Mouse (Mus musculus) R1 (cell line): ENCODE results near the gene Eddm3b.

Experiments
- DNase-seq: peaks from one replicate; pipeline ENCODE4 v3.0.0-alpha.2; 2018; ENCODE audit warnings: low read depth, low spot score

The Eddm3b gene

GRCm38 (mm10) chr14:51094096-51094875 lies 19.9 kb upstream of the Eddm3b start:
- no peak for DNase-seq

GRCm38 (mm10) chr14:51094921-51095320 lies 19.3 kb upstream of the Eddm3b start:
- no peak for DNase-seq

- DNase-seq, result no peak
These were observed 18.3 kb upstream of the Eddm3b start for GRCm38 (mm10) chr14:51095736-51096524.

GRCm38 (mm10) chr14:51098300-51098699 lies 15.9 kb upstream of the Eddm3b start:
- peak; percentile 61 for DNase-seq

- DNase-seq, result no peak
These were observed 15.3 kb upstream of the Eddm3b start for GRCm38 (mm10) chr14:51098921-51099320.

GRCm38 (mm10) chr14:51101284-51101683 lies 12.9 kb upstream of the Eddm3b start:
- peak; percentile 9 for DNase-seq

GRCm38 (mm10) chr14:51103217-51103616 lies 11.0 kb upstream of the Eddm3b start:
- peak; percentile 63 for DNase-seq

- DNase-seq, result no peak
These were observed 9.9 kb upstream of the Eddm3b start for GRCm38 (mm10) chr14:51104366-51104765.

GRCm38 (mm10) chr14:51106449-51106967 lies 7.7 kb upstream of the Eddm3b start:
- DNase-seq, result no peak

- no peak for DNase-seq
These were observed 2.3 kb upstream of the Eddm3b start for GRCm38 (mm10) chr14:51111966-51112365.

- DNase-seq, result no peak
These were observed 750 bp upstream of the Eddm3b start for GRCm38 (mm10) chr14:51113476-51113875.

GRCm38 (mm10) chr14:51125684-51126083 lies 11.5 kb downstream of the Eddm3b start:
- peak; percentile 33 for DNase-seq

- no peak for DNase-seq
These were observed 13.5 kb downstream of the Eddm3b start for GRCm38 (mm10) chr14:51127648-51128258.

- DNase-seq, result no peak
These were observed 14.8 kb downstream of the Eddm3b start for GRCm38 (mm10) chr14:51128775-51129623.

- DNase-seq, result no peak
These were observed 15.4 kb downstream of the Eddm3b start for GRCm38 (mm10) chr14:51129624-51129975.

- DNase-seq, result no peak
These were observed 16.2 kb downstream of the Eddm3b start for GRCm38 (mm10) chr14:51130315-51130940.

GRCm38 (mm10) chr14:51131086-51131815 lies 17.0 kb downstream of the Eddm3b start:
- no peak for DNase-seq

GRCm38 (mm10) chr14:51132372-51132771 lies 18.1 kb downstream of the Eddm3b start:
- DNase-seq, result peak; percentile 16

- no peak for DNase-seq
These were observed 26.1 kb downstream of the Eddm3b start for GRCm38 (mm10) chr14:51140342-51140741.

GRCm38 (mm10) chr14:51142119-51142518 lies 27.9 kb downstream of the Eddm3b start:
- no peak for DNase-seq
